Mouse (Mus musculus) intestine, postnatal 0 days (tissue): ENCODE results near the gene Tada2a. TPM values are rescaled to one million over a fixed set of nuclear protein-coding genes. Genes with fewer than 3 reads are reported as not detected.

Source experiments
- ATAC-seq: fragments of 200-750 bp; cut with Nextera tagmentation; 2 replicates; pipeline ENCODE4 v1.8.0; 2017; ENCODE audit warnings: mild to moderate bottlenecking, moderate TSS enrichment, moderate library complexity
- H3K27ac ChIP-seq: fragments of 300-500 bp; sonication (generic); 2 replicates; pipeline ENCODE4 v1.5.1; 2014; ENCODE audit warnings: mild to moderate bottlenecking, low read depth, low read length, moderate library complexity
- H3K27me3 ChIP-seq: fragments of 300-500 bp; sonication (generic); replicated peaks from 2 replicates; pipeline ENCODE4 v1.6.1; 2014; ENCODE audit warnings: low read length, mixed read lengths; ENCODE audit not compliant: control insufficient read depth, insufficient read depth
- H3K36me3 ChIP-seq: fragments of 300-500 bp; sonication (generic); 2 replicates; pipeline ENCODE4 v1.6.1; 2014; ENCODE audit warnings: mild to moderate bottlenecking, moderate library complexity; ENCODE audit not compliant: control insufficient read depth, insufficient read depth
- H3K4me1 ChIP-seq: fragments of 300-500 bp; sonication (generic); replicated peaks from 2 replicates; pipeline ENCODE4 v1.6.1; 2014; ENCODE audit warnings: antibody characterized with exemption, low read length, mixed read lengths; ENCODE audit not compliant: control insufficient read depth, insufficient read depth
- H3K4me2 ChIP-seq: fragments of 300-500 bp; sonication (generic); replicated peaks from 2 replicates; pipeline ENCODE4 v1.6.1; 2014; ENCODE audit warnings: low read depth, mild to moderate bottlenecking, moderate library complexity
- H3K4me3 ChIP-seq: fragments of 300-500 bp; sonication (generic); 2 replicates; pipeline ENCODE4 v1.5.1; 2014; ENCODE audit warnings: low read depth, low read length
- H3K9ac ChIP-seq: fragments of 300-500 bp; sonication (generic); 2 replicates; pipeline ENCODE4 v1.6.1; 2014; ENCODE audit warnings: mild to moderate bottlenecking, low read depth, low read length
- H3K9me3 ChIP-seq: fragments of 300-500 bp; sonication (generic); 2 replicates; pipeline ENCODE4 v1.6.1; 2016; ENCODE audit warnings: mixed run types; ENCODE audit not compliant: control insufficient read depth
- CTCF ChIP-seq: sonication (generic); IDR thresholded peaks from 2 replicates; pipeline ENCODE4 v1.5.1; 2016; ENCODE audit warnings: low read depth, mild to moderate bottlenecking, control low read depth, antibody characterized with exemption, moderate library complexity
- WGBS: fragments of 180-500 bp; shearing (Covaris S2); extraction: QIAGEN DNeasy Blood & Tissue Kit; methylation state at CpG from one replicate; pipeline ENCODE4 v1.1.7; 2014; 5-methylcytosine and 5-hydroxymethylcytosine counted together
- polyA plus RNA-seq: library from polyadenylated mRNA; unstranded; fragments of >200 nt; fragmentation: Nextera tagmentation; extraction: Ambion mirVana; gene quantifications from 2 replicates; pipeline ENCODE4 v1.2.1, GENCODE M21; 2015

Gene Tada2a
- polyA plus RNA-seq, 1 experiment from 2014 or later, result 8.3 TPM

- WGBS, result 2% methylated on average over 63 of the region's 63 CpGs
- H3K27me3 ChIP-seq, result no peaks in the 10 kb centered on the region
- H3K4me3 ChIP-seq, result peak overlapping the region; percentile 70
- H3K36me3 ChIP-seq, result no peaks in the 10 kb centered on the region
- no peaks in the 10 kb centered on the region; the same call in 1 of the 2 replicates for H3K4me1 ChIP-seq
- H3K27ac ChIP-seq, result peak overlapping the region; percentile 46; the same call in 1 of the 2 replicates
- peak overlapping the region; percentile 92 for H3K4me2 ChIP-seq
- ATAC-seq, result peak; percentile 74
- peak overlapping the region; percentile 75 for H3K9ac ChIP-seq
- no peak for TF ChIP-seq CTCF
- no peaks in the 10 kb centered on the region for H3K9me3 ChIP-seq
These were observed 61.0 kb downstream of the Tada2a start for GRCm38 (mm10) chr11:84068191-84069033.

- peak overlapping the region; percentile 92 for H3K4me2 ChIP-seq
- TF ChIP-seq CTCF, result no peak
- H3K27ac ChIP-seq, result peak overlapping the region; percentile 46; the same call in 1 of the 2 replicates
- no peaks in the 10 kb centered on the region for H3K27me3 ChIP-seq
- H3K9me3 ChIP-seq, result no peaks in the 10 kb centered on the region
- ATAC-seq, result no peak
- H3K9ac ChIP-seq, result peak overlapping the region; percentile 75
- H3K4me3 ChIP-seq, result peak overlapping the region; percentile 70
- 2% methylated on average over 21 of the region's 21 CpGs for WGBS
- no peaks in the 10 kb centered on the region for H3K36me3 ChIP-seq
- H3K4me1 ChIP-seq, result no peaks in the 10 kb centered on the region; the same call in 1 of the 2 replicates
These were observed 61.6 kb downstream of the Tada2a start for GRCm38 (mm10) chr11:84067720-84068190.

GRCm38 (mm10) chr11:84066927-84067645 lies 62.3 kb downstream of the Tada2a start:
- ATAC-seq, result 0 out of 2 replicates have a peak, but pooled peaks have one; percentile 39
- 13% methylated on average over 18 of the region's 18 CpGs for WGBS
- H3K27me3 ChIP-seq, result no peaks in the 10 kb centered on the region
- peak overlapping the region; percentile 92 for H3K4me2 ChIP-seq
- no peaks in the 10 kb centered on the region; the same call in 1 of the 2 replicates for H3K4me1 ChIP-seq
- H3K9ac ChIP-seq, result no peak overlapping the region
- H3K4me3 ChIP-seq, result peak overlapping the region; percentile 70
- no peak overlapping the region for H3K27ac ChIP-seq
- no peak for TF ChIP-seq CTCF
- H3K36me3 ChIP-seq, result no peaks in the 10 kb centered on the region
- H3K9me3 ChIP-seq, result no peaks in the 10 kb centered on the region

- TF ChIP-seq CTCF, result peak; percentile 72
- Histone ChIP-seq H3K4me3 (no peak overlapping the region), H3K27ac (no peak overlapping the region), H3K9me3 (no peaks in the 10 kb centered on the region), H3K4me2 (peak overlapping the region; percentile 92), H3K4me1 (no peaks in the 10 kb centered on the region; the same call in 1 of the 2 replicates), H3K27me3 (no peaks in the 10 kb centered on the region), H3K36me3 (no peaks in the 10 kb centered on the region), H3K9ac (no peak overlapping the region)
- WGBS, result 6% methylated on average over 11 of the region's 11 CpGs
- ATAC-seq, result peak; percentile 13; the same call in 1 of the 2 replicates
These were observed 63.3 kb downstream of the Tada2a start for GRCm38 (mm10) chr11:84066071-84066481.

- H3K4me1 ChIP-seq, result no peaks in the 10 kb centered on the region; the same call in 1 of the 2 replicates
- no peak overlapping the region for H3K4me2 ChIP-seq
- no peaks in the 10 kb centered on the region for H3K36me3 ChIP-seq
- TF ChIP-seq CTCF, result no peak
- ATAC-seq, result no peak
- H3K9ac ChIP-seq, result no peak overlapping the region
- H3K9me3 ChIP-seq, result no peaks in the 10 kb centered on the region
- WGBS, result 69% methylated on average over 3 of the region's 3 CpGs
- no peaks in the 10 kb centered on the region for H3K27me3 ChIP-seq
- H3K27ac ChIP-seq, result no peak overlapping the region
- no peak overlapping the region for H3K4me3 ChIP-seq
These were observed 65.7 kb downstream of the Tada2a start for GRCm38 (mm10) chr11:84063631-84064209.
